Mouse (Mus musculus): ENCODE data around the gene Zfp280d. TPM values are rescaled to one million over a fixed set of nuclear protein-coding genes. Genes with fewer than 3 reads are reported as not detected.
"Not testable (repeated sequence)": the region's sequence is repeated elsewhere in the genome, so short reads cannot be mapped to it uniquely, and the experiment has no call there.

Gene Zfp280d
- total RNA-seq, 2 experiments from 2014 or later = 15.2 to 16.6 TPM

DNA sequence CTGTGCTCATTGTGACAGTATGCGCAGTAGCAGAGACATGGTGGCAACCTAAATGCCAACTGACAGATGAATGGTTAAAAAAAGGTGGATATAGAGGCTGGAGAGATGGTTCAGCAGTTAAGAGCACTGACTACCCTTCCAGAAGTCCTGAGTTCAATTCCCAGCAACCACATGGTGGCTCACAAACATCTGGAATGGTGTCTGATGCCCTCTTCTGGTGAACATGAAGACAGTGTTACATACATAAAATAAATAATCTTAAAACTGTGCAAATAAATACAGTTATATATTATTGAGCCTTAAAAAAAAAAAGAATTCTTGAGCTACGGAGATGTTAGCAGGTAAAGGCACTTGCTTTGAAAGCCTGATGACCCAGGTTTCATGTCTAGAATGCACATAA, 97.7 kb downstream of the Zfp280d start:
- DNase-seq (ENCODE audit: low spot score) = no peak

DNA sequence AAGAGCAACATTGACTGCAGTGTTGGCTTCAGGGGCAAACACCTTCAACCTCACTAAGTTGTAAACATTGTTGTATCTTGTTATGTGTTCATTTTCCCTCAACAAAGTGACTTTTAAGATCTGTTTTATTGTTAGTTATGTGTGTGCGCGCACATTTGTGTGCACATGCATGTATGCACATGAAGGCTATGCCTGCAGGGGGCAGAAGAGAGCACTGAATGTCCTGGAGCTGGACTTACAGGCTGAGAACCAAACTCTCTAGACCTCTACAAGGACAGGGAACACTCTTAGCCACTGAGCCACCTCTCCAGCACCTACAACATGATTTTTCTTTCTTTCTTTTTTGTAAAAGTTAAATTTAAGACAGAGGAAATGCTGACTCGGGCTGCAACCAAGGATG, 99.4 kb downstream of the Zfp280d start:
- DNase-seq (ENCODE audit: low spot score) = no peak

DNA sequence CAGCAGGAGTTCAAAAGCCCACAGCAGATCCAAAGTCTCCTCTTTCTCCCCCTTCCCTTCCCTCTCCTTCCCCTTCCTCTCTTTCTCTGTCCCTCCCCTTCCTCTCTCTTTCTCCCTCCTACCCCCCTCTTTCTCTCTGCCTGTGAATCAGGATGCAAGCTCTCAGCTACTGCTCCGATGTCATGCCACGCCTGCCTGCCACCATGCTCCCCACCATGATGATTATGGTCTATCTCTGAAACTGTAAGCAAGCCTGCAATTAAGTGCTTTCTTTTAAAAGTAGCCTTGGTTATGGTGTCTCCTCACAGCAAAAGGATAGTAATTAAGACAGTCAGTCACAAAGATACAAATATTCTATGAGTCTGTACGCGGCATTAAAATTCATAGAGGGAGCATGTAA, 100.3 kb downstream of the Zfp280d start:
- DNase-seq (ENCODE audit: low spot score) = no peak

DNA sequence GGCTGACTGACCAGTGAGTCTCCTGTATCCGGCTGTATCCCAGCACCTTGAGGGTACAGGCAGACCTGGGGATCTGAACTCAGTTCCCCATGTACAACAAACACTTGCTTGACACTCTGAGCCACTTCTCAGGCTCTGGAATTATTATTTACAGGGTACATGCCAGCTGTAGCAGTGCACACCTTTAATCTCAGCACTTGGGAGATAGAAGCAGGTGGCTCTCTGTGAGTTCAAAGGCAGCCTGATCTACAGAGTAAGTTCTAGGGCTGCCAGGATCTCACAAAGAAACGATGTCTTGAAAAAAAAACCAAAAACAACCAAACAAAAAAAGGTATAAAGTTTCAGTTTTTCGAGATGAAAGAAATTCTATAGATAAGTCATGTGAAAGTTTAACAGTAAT, 101.0 kb downstream of the Zfp280d start:
- no peak for DNase-seq (ENCODE audit: low spot score)

DNA sequence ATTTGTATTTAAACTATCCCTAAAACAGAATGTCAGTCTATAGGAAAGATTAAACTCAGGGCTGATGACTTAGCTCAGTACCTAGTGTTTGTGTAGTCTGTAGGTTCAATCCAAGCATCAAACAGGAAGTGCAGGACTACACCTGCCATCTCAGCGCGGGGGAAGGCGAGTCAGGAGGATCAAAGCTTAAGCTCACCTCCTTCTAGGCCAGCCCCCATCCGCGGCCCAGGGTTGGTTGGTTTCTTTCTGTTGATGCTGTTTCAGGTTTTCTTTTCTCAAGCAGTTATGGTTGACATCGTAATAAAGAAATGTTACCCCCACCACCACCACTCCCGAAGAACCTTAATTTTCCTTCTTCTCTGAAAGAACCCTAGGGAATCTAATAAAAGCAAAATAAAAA, 111.1 kb downstream of the Zfp280d start:
- DNase-seq (ENCODE audit: low spot score) = no peak

DNA sequence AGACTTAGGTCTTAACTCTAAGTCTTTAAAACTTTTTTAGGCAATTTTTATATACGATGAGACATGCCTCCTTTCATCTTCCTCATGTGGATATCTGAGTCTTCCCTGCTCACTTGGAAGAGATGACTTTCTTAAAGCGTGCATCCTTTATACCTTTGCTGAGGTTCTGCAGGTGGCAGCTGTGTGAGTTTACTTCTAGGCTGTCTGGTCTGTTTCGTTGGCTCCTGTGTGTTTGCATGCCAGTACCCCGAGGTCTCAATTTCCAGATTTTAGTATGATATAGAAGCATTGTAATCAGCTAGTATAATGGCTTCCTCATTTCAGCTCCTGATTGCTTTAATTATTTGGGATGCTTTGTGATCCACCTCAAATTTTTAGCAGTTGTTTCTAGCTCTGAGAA, 114.3 kb downstream of the Zfp280d start:
- no peak for DNase-seq (ENCODE audit: low spot score)

DNA sequence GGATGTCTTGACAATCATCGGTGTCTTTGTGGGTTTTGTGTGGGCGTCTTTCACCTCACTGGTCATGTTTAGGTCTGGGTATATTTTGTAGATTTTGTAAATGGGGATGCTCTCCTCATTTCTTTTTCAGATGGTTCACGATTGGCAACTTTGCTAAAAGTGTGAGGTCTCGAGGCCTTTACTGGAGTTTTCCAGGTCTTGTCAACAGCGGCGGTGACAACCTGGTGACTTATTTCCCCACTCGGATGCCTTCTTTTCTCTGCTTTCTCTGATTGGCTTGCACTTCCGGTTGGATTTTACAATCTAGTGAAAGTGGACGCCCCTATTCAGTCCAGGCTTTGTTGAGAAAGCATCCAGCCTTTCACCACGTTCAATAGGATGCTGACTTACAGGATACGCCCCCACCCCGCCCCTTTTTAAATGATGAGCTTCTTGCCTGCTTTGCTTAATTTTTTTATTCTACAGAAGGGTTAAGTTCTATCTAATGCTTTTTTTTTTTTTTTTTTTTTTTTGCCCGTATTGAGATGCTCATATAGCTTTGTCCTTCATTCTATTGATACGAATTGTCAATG, 114.9 kb downstream of the Zfp280d start:
- no peak for DNase-seq (ENCODE audit: low spot score)

DNA sequence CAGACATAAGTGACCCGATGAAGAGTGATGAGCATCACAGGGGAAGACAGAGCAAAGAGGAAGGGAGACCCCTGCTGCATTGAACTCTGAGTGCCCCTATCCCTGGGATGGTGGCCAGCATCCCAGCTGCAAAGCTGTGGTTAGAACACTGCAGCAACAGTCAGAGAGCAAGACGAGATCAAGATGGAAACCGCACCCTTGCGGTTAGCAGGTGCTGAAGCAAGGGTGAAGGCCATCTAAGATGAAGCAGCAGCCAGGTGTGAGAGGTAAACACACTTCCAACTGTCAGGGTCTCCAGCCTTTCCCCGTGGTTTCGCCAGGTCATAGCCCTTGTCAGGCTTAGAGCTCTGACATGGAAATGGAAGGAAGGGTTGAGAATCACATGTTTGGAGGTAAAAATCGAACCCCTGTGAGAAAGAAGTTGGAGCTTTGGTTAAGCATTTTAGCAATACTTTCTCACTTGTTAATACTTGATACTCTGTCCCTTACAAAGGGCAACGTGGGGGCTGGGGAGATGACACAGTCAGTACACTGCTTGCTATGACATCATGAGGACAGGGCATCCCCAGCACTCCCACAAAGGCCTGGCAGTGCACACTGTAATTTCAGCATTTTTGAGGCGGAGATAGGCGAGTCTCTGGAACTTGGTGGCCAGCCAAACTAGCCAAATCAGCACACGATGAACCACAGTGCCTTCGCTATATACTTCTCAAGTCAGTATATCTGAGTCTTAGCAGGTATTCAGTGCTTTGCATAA, 115.8 kb downstream of the Zfp280d start:
- no peak for DNase-seq (ENCODE audit: low spot score)

DNA sequence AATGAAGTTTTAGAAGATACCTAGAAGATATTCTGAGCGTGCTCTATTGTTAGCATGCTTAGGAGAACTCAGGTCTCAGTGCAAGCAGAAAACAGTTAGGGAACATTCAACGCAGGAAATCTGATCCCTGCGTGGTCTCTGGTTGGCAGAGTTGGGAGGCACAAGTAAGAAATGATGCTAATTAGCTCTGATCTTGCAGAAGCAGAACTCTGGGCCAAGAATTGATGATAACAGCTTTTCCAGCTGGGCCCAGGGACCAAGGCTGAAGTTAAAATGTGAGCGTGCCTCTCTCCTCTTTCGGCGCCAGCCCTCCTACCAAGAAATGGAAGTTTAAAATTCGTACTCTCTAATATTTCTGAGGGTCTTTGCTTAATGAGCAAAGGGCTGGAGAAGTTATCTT, 118.0 kb downstream of the Zfp280d start:
- no peak for DNase-seq (ENCODE audit: low spot score)

DNA sequence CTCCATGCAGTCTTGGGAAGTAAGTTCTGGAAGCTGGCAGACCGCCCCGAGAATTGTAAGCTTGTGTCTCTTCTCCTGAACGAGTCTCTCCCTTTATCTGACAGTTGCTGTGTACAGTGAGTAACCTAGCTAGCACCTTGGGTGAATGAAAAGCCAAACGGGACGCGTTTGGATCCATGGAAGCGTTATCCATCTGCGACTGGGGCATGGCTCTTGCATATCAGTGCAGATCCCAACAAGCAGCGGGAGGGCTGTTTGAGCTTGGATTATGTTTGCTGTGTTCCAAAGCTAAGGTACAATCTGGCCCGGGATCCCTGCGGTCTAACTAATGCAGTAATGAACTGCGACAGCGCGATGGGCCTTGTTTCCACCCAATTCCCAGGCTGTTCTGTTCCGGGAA, 118.6 kb downstream of the Zfp280d start:
- DNase-seq (ENCODE audit: low spot score) = no peak

DNA sequence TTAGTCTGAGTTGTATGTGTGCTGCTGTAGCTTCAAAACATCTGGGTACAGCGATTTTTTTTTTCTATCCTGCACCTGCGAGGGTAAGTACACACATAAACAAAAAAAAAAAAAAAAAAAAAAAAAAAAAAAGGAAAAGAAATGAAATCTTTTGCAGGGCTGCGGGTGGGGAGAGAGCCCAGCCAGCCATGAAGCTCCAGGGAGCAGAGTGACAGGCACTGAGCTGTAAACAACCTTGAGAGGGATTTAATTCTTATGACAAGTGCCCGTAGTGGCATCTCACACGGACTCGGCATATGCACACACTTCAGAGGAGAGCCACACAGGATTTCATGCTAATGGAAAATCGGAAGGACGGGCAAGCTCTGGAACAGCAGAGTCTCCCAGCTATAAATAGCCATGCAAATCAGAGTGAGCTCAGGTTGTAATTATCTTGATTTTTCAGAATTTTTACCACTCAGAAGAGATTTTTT, 119.2 kb downstream of the Zfp280d start:
- no peak for DNase-seq (ENCODE audit: low spot score)

DNA sequence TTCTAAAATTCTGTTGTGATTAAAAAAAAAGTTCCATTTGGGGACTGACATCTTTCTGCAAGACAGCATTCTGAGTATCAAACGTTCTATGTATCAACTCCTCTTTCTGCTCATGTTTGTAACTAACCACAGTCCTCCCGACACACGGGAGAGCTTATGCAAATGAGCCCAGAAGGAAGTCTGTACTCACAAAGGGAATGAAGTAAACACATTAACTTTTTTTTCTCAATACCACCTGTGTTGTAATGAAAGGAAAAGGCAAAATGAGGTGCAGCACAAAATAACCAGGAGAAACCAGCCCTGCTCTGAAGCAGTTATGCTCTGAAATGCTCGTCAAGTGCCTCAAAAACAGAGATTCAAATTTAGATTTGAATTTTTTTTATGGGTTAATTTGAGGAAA, 125.5 kb downstream of the Zfp280d start:
- DNase-seq (ENCODE audit: low spot score) = no peak

DNA sequence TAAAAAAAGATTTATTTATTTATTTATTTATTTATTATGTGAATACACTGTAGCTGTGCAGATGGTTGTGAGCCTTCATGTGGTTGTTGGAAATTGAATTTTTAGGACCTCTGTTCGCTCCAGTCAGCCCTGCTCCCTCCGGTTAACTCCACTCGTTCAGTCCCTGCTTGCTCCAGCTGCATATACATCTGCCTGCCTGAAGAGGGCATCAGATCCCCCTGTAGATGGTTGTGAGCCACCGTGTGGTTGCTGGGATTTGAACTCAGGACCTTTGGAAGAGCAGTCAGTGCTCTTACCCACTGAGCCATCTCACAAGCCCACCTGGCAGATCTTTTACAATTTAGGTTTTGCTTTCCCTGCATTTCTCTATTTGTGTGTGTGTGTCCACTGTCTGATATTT, 127.1 kb downstream of the Zfp280d start:
- not testable (repeated sequence) for DNase-seq (ENCODE audit: low spot score)

DNA sequence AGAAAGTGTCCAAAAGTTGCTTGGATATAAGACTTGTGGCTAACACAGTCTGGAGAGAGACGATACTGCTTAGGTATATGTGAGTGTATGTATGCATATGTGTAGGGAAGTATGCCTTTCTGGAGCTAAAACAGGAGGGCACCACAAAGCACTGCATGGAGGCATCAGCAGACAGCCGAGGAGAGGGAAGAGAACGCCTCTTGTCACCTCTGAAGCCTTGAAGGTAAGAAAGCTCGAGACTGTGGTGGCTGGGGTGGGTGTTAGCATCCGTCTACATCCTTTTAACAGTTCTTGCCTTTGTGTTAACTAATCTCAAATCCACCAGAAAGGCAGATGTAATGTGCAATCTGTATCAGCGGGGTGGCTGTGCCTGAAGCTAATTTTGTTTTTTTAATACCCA, 128.8 kb downstream of the Zfp280d start:
- DNase-seq (ENCODE audit: low spot score) = no peak

DNA sequence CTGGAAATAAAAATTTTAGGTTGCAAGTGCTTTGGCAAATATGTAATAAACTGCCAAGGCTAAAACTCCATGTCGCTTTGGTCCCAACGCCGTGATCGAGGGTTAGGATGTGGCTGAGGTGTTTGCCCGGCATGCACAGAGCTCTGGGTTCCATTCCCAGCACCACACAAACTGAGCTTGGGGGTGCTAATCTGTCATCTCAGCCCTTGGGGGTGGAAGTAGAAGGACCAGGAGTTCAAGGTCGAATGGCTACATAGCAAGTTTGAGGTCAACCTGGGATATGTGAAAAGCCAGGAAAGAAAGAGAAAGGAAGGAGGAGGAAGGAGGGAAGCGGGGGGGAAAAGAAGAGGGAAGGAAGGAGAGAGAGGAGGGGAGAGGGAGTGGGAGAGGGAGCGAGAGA, 129.8 kb downstream of the Zfp280d start:
- no peak for DNase-seq (ENCODE audit: low spot score)

DNA sequence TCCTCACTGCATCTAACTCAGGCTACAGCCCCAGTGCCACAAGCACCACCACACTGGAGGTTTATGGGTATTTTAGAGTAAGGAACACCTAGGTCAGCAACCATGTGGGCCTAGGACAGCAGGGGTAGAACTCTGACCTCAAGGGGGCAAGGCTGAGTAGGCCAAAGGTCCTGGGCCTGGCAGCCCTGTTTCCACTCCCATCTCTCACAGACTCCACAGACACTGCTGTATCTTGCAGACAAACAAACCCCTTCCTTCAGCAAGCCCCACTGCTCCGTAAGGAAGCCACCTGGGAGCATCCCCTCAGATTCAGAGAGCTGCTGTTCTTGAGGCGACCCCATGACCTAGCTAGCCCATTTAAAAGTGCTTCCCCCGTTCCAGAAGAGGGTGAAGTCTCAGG, 130.3 kb downstream of the Zfp280d start:
- DNase-seq (ENCODE audit: low spot score) = no peak

DNA sequence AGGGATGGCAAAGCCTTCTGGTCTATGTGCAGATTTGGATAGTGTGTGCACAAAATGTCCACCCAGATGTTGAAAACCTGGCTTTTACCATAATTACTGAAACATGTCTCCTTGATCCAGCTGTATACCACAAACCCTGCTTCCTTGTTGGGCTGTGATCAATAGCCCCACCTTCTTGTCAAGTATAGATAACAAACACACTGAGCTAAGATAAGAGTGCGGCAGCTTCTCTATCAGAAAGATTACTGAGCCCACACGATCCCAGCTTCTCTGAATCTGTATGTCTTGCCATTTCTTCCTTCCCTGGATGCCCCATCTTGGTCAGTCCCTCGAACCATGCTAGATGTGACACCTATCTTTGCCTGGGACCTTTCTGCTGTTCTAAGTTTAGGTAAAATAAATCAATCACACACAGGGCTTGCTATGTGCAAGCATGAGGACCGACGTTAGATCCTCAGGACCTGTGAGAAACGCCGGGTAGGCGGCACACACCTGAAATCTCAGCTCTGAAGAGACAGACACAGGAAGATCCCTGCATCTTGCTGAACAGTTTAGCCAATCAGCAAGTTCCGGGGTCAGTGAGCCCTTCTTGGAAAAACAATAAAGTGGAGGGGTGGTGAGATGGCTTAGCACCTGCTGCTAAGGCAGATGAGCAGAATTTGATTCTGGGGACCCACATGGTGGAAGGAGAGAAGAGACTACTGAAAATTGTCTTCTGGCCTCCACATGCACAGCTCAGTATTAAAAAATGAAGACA, 131.4 kb downstream of the Zfp280d start:
- no peak for DNase-seq (ENCODE audit: low spot score)

DNA sequence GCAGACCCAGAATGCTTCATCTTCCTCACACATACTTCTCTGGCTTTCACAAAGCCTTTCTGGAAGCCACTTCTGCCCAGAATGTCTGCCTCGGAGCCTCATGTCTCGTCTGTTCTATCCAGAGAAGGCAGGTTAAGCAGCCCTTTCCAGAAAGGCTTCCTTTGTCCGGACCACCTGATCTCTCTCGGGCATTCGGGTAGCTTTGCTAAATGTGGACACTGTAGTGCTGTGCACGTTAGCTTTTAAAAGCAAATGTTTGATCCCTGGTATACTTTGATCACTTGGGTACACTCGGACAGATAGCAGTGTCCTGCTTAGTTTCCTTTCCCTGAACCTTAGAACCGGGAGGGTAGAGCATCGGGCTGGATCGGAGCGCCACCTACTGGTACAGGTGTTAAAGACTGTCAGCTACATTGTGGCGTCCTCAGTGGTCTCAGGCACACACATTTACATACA, 133.5 kb downstream of the Zfp280d start:
- peak; percentile 75 for DNase-seq (ENCODE audit: low spot score)

DNA sequence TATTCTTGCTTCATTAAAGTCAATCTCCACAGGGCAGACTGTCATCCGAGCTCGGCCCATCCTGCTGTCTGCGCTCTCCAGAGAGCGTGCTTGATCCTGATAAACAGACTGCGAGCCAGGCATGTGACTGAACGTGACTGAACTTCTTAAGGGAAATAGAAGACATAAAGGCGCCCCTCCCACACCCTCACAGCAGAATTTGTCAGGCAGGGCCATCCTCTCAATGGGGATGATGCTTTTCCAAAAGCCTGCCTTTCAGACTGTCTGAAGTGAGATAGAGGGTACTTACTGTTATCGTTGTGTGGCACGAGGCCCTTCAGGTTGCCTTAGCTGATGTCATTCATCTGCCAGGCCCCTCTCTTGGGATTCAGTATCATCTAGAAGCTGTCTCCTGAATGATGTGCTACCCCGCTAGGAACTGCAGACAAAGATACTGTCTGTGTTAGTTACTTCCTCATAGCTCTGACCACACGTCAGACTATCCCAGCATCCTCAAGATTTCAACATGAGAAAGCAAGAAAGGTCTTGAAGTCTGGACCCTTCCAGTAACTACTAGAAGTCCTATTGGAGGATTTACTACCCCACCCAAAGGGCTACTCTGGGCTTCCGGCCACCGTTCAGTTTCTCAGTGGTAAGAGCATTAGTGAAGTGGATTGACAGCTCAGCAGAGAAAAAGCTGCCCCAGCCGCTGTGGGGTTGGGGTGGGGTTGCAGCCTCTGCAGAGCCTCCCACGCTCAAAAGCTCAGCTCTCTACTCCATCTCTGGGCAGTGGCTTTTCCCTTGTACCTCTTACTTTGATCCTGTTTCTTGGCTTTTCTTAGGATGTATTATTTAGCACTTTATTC, 134.9 kb downstream of the Zfp280d start:
- DNase-seq (ENCODE audit: low spot score) = no peak

DNA sequence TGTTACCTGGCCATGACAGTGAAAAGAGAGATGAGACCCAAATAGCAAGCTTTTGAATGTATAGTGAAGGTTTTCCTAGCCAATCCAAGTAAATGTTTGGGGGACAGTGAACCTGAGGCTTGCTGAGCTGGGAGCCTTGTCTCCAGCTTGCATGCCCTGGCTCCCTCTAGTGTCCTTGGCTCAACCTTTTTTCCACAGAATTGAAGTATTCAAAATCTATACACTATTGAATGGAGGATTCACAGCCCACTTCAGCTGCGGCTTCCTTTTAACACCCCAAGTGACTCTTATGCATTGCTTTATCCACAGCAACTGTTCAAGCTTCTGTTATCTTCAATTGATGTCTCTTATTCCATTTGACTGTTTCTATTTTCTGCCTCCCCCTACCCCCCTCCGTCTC, 137.1 kb downstream of the Zfp280d start:
- no peak for DNase-seq (ENCODE audit: low spot score)
